Comparison of ENCODE assay signal across 8 mouse cellular contexts in genomic region chr3:57846912-57847759, GRCm38 (mm10). TPM values are rescaled to one million over a fixed set of nuclear protein-coding genes. Genes with fewer than 3 reads are reported as not detected.
A peak's percentile ranks its signal among the peaks of the same experiment; 100 is the strongest.
DNase-seq lines count a peak whose midpoint lies in the region; ATAC-seq and TF ChIP-seq lines count a peak whose summit lies in the region.

No protein-coding gene starts in this region.

- WGBS in hindbrain, embryonic 10.5 days: 1% methylated on average over 100 of the region's 104 CpGs

- peaks cover 6% of the 10 kb centered on the region; the same call in 1 of the 2 replicates for H3K36me3 ChIP-seq in ES-Bruce4 (ENCODE audit: control insufficient read depth, insufficient read depth, low read length, poor library complexity, severe bottlenecking)
- H3K36me3 ChIP-seq in hindbrain, embryonic 10.5 days: peaks cover 30% of the 10 kb centered on the region

- no peaks in the 10 kb centered on the region for H3K4me1 ChIP-seq in ES-Bruce4 (ENCODE audit: control insufficient read depth, insufficient read depth, low read length)
- peaks cover 13% of the 10 kb centered on the region for H3K4me1 ChIP-seq in hindbrain, embryonic 10.5 days (replicated peaks)

- no peak for TF ChIP-seq CTCF in ES-Bruce4 (IDR thresholded peaks at IDR 0.05; ENCODE audit: low read depth, low read length)

- TF ChIP-seq EP300 in ES-Bruce4 (IDR thresholded peaks at IDR 0.05; ENCODE audit: insufficient read depth, low read depth, low read length): no peak

- peak; percentile 63 for DNase-seq in cerebellum, adult 11 months
- DNase-seq in hindbrain, embryonic 10.5 days (ENCODE audit: low spot score): peak; percentile 79
- peak; percentile 60 to 68 for DNase-seq in layer of hippocampus, postnatal 14 days (ENCODE audit: low spot score in 2 of 2)
- DNase-seq in lung, postnatal 10 days: peak; percentile 48
- DNase-seq in retina, embryonic 14.5 days (ENCODE audit: low spot score): peak; percentile 67
- peak; percentile 55 to 61 for DNase-seq in thymus, postnatal 36 days

- no peak for TF ChIP-seq POLR2A in ES-Bruce4 (IDR thresholded peaks at IDR 0.05; ENCODE audit: insufficient read depth, low read length)

- H3K4me3 ChIP-seq in ES-Bruce4 (ENCODE audit: low read depth, low read length): peak overlapping the region; percentile 97
- H3K4me3 ChIP-seq in hindbrain, embryonic 10.5 days: peak overlapping the region; percentile 97

- H3K9me3 ChIP-seq in ES-Bruce4 (replicated peaks; ENCODE audit: control insufficient read depth, insufficient read depth, low read length, poor library complexity, severe bottlenecking): no peaks in the 10 kb centered on the region
- no peaks in the 10 kb centered on the region for H3K9me3 ChIP-seq in hindbrain, embryonic 10.5 days

- peak overlapping the region; percentile 96 for H3K9ac ChIP-seq in ES-Bruce4 (ENCODE audit: low read depth, poor library complexity, severe bottlenecking)

- H3K27ac ChIP-seq in ES-Bruce4 (ENCODE audit: insufficient read depth, low read length): no peak overlapping the region
- H3K27ac ChIP-seq in hindbrain, embryonic 10.5 days: peak overlapping the region; percentile 98

- H3K27me3 ChIP-seq in ES-Bruce4 (ENCODE audit: control insufficient read depth, insufficient read depth, low read length, poor library complexity, severe bottlenecking): no peaks in the 10 kb centered on the region
- H3K27me3 ChIP-seq in hindbrain, embryonic 10.5 days (ENCODE audit: insufficient read depth, poor library complexity, severe bottlenecking): no peaks in the 10 kb centered on the region

- peak; percentile 53 for ATAC-seq in frontal cortex, adult (ENCODE audit: low TSS enrichment)

RNA-seq across cellular contexts. Expression of gene Pfn2, which starts 0.7 kb away (rescaled TPM):
- polyA plus RNA-seq in ES-Bruce4 (2011; ENCODE audit: insufficient read depth, insufficient read length, low read depth, missing spikeins): 14.2 and 19.3 TPM in 2 replicates
- 177 and 239 TPM in 2 replicates for polyA plus RNA-seq in hindbrain, embryonic 10.5 days (2016; fragmentation: Nextera tagmentation; extraction: Ambion mirVana)
- total RNA-seq in layer of hippocampus, postnatal 14 days (2021): 100 to 1,000 TPM; 584 to 601 TPM
